Mouse (Mus musculus) E14TG2a.4 (cell line): Measurements from ENCODE around the gene Crtc3.

ENCODE experiments used
- H3K27me3 ChIP-seq: 2 replicates; pipeline ENCODE4 v1.6.1; 2014; ENCODE audit warnings: low read length, control low read depth; ENCODE audit not compliant: insufficient read depth
- H3K36me3 ChIP-seq: 2 replicates; pipeline ENCODE4 v1.6.1; 2014; ENCODE audit warnings: low read length, control low read depth; ENCODE audit not compliant: insufficient read depth
- H3K4me1 ChIP-seq: replicated peaks from 2 replicates; pipeline ENCODE4 v1.6.1; 2014; ENCODE audit warnings: low read depth, low read length, control low read depth
- H3K4me3 ChIP-seq: replicated peaks from 2 replicates; pipeline ENCODE4 v1.5.1; 2014; ENCODE audit warnings: mild to moderate bottlenecking, low read length
- H3K9me3 ChIP-seq: 2 replicates; pipeline ENCODE4 v1.6.1; 2014; ENCODE audit warnings: low read length, control low read depth
- CTCF ChIP-seq: conservative IDR thresholded peaks from 2 replicates; pipeline ENCODE4 v1.5.1; 2014; ENCODE audit warnings: low read length
- NANOG ChIP-seq: IDR thresholded peaks from 2 replicates; pipeline ENCODE4 v1.6.1; 2014; ENCODE audit warnings: borderline replicate concordance, low read length, mixed read lengths
- POU5F1 ChIP-seq: IDR thresholded peaks from 2 replicates; pipeline ENCODE4 v1.6.1; 2014; ENCODE audit warnings: low read length, borderline replicate concordance

Crtc3 gene

DNA sequence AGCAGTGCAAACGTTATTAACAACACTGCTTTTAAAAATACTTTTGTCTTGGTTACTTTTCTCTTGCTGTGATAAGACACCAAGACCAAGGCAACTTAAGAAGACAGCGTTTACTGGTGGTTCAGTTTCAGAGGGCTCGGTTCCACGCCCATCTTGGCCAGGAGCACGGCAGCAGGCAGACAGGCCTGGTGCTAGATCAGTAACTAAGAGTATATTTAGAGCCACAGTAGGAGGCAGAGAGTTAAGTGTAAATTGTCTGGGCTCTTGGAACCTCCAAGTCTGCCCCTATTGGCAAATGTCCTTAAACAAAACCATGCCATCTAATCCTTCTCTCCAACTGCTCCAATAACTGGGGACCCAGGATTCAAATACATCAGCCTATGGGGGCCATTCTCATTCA is 46.1 kb downstream of the Crtc3 start:
- Histone ChIP-seq H3K4me3 (no peak overlapping the region), H3K4me1 (no peaks in the 10 kb centered on the region), H3K36me3 (no peaks in the 10 kb centered on the region), H3K9me3 (no peaks in the 10 kb centered on the region), H3K27me3 (no peaks in the 10 kb centered on the region)
- no peak for TF ChIP-seq POU5F1
- TF ChIP-seq CTCF = no peak

DNA sequence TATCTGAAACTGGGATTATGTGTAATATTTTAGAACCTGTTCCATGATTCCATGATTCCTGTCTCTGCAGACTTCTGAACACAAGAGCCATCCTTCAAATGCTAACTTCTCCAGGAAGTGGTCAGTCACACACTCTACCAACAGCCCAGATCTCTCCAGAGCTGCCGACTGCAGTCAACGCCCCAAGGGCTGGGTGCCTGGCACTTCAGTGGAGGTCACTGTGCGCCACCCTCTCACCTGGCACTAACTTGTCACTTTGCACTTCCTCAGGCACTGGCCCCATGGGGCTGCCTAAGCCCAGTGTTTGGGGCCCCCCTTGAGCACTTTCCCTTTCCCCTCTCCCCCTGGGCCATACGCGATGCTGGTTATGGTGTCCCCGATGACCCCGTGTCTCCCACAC is 46.8 kb downstream of the Crtc3 start:
- H3K4me3 ChIP-seq = no peak overlapping the region
- no peaks in the 10 kb centered on the region for H3K36me3 ChIP-seq
- TF ChIP-seq POU5F1 = no peak
- no peak for TF ChIP-seq NANOG
- H3K27me3 ChIP-seq = no peaks in the 10 kb centered on the region
- no peaks in the 10 kb centered on the region for H3K9me3 ChIP-seq
- H3K4me1 ChIP-seq = no peaks in the 10 kb centered on the region

DNA sequence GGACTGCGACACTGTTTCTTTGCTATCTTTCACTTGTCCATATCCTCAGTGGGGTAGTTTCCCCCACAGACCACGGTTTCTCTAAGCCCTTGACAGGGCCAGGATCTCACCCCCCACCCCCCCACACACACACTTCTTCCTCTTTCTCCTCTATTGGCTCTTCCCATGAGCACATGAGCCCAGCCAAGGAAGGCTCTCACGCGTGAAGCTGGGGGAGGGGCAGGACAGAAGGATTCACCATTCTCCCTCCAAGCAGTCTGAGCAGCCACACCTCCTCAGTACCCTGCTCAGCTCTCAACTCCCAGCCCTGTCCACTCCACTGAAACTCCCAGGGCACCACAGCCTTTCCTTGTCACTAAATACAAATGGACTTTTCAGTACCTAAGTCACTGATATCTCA is 47.2 kb downstream of the Crtc3 start:
- TF ChIP-seq POU5F1 = no peak
- no peak for TF ChIP-seq CTCF
- TF ChIP-seq NANOG = no peak
- Histone ChIP-seq H3K4me1 (no peaks in the 10 kb centered on the region), H3K4me3 (no peak overlapping the region), H3K9me3 (no peaks in the 10 kb centered on the region), H3K27me3 (no peaks in the 10 kb centered on the region), H3K36me3 (no peaks in the 10 kb centered on the region)

DNA sequence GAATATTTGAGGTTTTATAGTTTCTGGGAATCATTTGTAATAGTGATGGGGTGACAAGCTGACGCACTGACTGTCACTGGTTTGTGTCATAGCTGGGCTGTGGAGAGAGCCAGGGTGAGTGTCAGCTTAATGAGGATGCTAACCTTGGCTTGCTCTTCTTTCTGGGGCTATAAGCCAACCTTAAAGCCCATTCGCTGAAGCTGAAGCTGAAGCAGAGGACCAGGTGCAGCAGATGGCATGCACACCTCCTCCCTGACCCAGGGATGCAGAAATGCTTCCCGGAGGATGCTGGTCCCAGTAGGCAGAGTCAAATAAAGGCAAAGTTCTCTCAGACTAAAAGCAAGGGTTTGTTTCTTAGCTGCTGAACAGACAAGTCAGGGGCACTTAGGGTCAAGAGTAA is 48.7 kb downstream of the Crtc3 start:
- Histone ChIP-seq H3K9me3 (no peaks in the 10 kb centered on the region), H3K4me3 (no peak overlapping the region), H3K36me3 (no peaks in the 10 kb centered on the region), H3K4me1 (no peaks in the 10 kb centered on the region), H3K27me3 (no peaks in the 10 kb centered on the region)
- no peak for TF ChIP-seq POU5F1
- no peak for TF ChIP-seq NANOG
- no peak for TF ChIP-seq CTCF

DNA sequence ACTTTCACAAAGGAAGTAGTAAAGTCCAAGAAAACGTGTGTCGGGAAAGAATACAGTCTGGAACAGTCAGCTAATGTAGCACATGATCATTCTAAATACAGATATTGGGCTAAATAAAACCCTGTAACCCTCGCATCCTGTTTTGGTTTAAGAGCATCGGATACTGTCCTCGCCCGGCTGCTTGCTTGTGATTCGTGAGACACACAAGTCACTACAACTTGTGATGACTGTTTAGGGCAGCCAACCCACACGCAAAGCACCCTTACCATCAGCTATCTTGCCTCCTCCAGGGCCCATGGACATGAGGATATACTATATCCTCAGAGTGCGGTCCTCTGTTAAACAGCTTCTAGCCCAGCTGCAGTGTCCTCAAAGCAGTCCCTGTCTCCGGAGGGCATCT is 50.2 kb downstream of the Crtc3 start:
- no peaks in the 10 kb centered on the region for H3K36me3 ChIP-seq
- H3K9me3 ChIP-seq = no peaks in the 10 kb centered on the region
- no peak overlapping the region for H3K4me3 ChIP-seq
- no peaks in the 10 kb centered on the region for H3K27me3 ChIP-seq
- no peaks in the 10 kb centered on the region for H3K4me1 ChIP-seq
- TF ChIP-seq CTCF (no peak), NANOG (no peak), POU5F1 (no peak)

DNA sequence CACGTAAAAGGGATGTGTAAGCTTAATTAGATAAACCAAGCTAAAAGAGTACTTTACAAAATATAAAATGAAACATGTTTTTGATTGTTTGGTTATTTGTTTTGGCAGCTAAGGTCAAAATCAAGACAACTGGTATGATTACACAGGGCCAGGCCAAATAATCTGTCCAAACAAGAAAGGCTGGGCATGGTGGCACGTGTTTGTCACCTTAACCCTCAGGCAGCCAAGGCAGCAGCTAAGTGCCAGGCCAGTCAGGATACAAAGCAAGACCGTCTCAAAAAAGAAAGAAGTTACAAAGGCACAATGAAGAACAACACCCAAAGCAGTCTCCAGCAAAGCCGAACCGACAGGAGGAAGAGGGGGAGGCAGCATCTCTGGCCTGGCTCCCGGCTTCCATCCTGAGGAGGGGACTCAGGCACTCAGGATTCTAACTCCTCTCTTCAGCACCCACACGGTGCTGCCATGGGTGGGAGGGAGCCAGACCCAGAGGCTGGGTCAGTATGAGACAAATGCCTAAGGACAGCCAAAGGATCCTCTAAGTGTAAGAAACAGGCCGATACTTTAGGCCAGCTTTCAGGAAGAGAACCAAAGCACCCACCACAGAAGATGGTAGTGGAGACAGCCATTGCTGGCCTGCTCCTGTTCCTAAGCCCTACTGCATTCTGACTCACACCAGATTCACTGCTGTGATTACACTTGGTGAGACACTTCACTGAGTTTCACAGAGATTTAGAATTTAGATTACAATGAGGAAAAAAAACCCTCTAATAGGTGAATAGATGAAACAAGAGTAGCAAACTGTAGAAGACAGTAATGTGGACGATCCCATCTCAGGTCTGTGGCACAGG is 51.5 kb downstream of the Crtc3 start:
- H3K4me3 ChIP-seq = no peak overlapping the region
- no peaks in the 10 kb centered on the region for H3K9me3 ChIP-seq
- TF ChIP-seq CTCF = no peak
- TF ChIP-seq NANOG = no peak
- no peak for TF ChIP-seq POU5F1
- no peaks in the 10 kb centered on the region for H3K27me3 ChIP-seq
- no peaks in the 10 kb centered on the region for H3K4me1 ChIP-seq
- H3K36me3 ChIP-seq = no peaks in the 10 kb centered on the region

DNA sequence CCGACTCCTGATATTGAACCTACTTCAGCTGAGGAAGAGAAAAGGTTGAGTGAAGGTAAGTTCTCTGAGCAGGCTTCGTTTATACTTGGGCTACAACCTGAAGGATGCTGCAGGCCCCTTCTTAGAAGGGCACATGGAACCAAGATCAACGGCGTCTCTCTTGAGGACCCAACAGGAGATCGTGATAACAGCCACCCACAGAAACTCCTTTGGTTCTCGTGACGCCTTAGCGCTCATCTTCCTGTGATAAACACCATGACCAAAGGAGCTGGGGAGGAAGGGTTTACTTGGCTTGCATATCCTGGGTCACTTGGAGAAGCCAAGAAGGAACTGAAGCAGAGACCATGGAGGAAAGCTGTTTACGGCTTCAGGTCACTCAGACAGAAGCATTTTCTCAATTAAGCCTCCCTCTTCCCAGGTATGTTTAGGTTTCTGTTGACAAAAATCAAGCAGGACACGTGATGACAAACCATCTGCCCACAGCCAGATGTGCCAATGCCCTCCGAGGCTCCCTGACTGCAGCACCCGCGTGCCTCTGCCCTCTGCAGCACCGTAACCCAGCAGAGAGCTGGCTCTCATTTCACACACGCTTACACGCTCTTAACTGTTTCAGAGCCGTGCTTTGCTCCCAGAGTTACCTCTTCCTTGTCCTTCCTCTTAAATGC is 52.3 kb downstream of the Crtc3 start:
- Histone ChIP-seq H3K4me3 (no peak overlapping the region), H3K9me3 (no peaks in the 10 kb centered on the region)

DNA sequence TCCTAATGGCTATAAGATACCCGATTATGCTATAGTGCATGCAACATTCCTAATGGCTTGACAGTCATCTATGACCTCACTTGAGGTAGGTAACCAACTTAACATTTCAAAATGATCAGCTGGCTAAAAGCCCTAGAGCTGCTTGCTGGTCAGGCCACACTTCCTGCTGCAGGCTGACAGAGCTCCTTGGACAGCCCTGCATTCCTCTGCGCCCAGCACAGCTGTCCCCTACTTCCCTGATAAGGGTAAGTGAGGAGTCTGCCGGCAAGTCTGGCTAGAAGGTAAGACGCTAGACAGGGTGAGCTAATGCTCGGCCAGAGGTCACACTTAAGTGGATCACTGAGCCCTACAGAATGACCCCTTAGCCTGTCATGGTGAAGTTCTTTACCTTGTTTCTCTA is 52.8 kb downstream of the Crtc3 start:
- TF ChIP-seq POU5F1 (no peak), NANOG (no peak), CTCF (no peak)
- H3K36me3 ChIP-seq = no peaks in the 10 kb centered on the region
- no peaks in the 10 kb centered on the region for H3K27me3 ChIP-seq
- H3K9me3 ChIP-seq = no peaks in the 10 kb centered on the region
- no peak overlapping the region for H3K4me3 ChIP-seq
- no peaks in the 10 kb centered on the region for H3K4me1 ChIP-seq

More for the DNA sequence above, 52.3 kb downstream of the Crtc3 start:
- no peak for TF ChIP-seq CTCF
- no peak for TF ChIP-seq POU5F1
- TF ChIP-seq NANOG = no peak
- Histone ChIP-seq H3K27me3 (no peaks in the 10 kb centered on the region), H3K4me1 (no peaks in the 10 kb centered on the region), H3K36me3 (no peaks in the 10 kb centered on the region)
